Mouse (Mus musculus): ENCODE data around the gene Emid1.
A peak's percentile ranks its signal among the peaks of the same experiment; 100 is the strongest.
"Not testable (repeated sequence)": the region's sequence is repeated elsewhere in the genome, so short reads cannot be mapped to it uniquely, and the experiment has no call there.

The Emid1 gene

GRCm38 (mm10) chr11:5102384-5102783 is 49.7 kb downstream of the Emid1 start:
- DNase-seq (ENCODE audit: low spot score), result no peak

GRCm38 (mm10) chr11:5101641-5102040 is 50.4 kb downstream of the Emid1 start:
- DNase-seq (ENCODE audit: low spot score), result no peak

DNA sequence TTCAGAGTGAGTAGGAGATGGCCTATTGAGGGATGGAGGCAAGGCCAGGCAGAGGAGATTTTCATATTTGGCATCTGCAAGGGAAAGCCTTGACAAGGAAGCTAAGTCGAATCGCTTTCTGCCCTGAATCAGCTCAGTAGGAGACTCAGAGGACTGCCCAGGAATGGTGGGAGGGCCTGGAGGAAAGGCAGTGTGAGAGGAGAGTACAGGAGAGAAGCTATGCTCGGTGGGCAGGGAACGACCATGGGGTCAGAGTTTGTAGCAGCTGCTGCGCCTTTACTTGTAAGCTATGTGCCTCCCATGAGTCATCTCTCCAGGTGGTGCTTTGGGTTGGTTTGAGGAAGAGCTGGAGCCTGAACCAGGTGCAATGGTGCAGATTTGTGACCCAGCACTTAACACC is 51.3 kb downstream of the Emid1 start:
- DNase-seq (ENCODE audit: low spot score), result no peak

- no peak for DNase-seq (ENCODE audit: low spot score)
Observed at GRCm38 (mm10) chr11:5100283-5100682, 51.8 kb downstream of the Emid1 start.

GRCm38 (mm10) chr11:5099576-5100183 is 52.4 kb downstream of the Emid1 start:
- DNase-seq (ENCODE audit: low spot score), result peak; percentile 88

- peak; percentile 97 for DNase-seq (ENCODE audit: low spot score)
Observed at GRCm38 (mm10) chr11:5098736-5099542, 53.1 kb downstream of the Emid1 start, which contains the start of the genes Rhbdd3 and Ewsr1. Rhbdd3 (plus strand) TSS chr11:5098926. Ewsr1 (minus strand) TSS chr11:5099266.

- DNase-seq (ENCODE audit: low spot score), result peak; percentile 63
Observed at GRCm38 (mm10) chr11:5098035-5098735, 53.9 kb downstream of the Emid1 start.

DNA sequence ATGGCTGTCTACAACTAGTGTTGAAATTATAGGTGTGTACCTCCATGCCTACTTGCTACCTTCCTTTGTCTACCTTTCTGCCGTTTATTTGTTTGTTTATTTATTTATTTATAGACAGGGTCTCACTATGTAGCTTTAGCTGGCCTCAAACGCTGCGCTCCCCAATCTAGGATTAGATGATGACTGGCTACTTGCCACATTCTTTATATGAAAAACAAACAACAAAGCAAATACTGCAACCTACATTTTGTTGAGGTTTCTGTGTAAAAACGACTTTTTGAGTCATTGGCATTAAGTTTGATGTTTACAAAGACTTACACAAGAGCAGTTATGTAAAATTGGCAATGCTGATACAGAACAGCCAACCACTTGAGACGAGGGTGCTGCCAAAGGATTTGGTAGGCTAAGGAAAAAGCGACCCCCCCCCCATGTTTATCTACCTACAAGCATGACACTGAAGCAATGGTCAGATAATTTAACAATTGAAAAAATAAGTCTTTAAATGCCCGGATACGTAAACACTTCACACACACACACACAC is 55.5 kb downstream of the Emid1 start:
- DNase-seq (ENCODE audit: low spot score), result peak; percentile 47

DNA sequence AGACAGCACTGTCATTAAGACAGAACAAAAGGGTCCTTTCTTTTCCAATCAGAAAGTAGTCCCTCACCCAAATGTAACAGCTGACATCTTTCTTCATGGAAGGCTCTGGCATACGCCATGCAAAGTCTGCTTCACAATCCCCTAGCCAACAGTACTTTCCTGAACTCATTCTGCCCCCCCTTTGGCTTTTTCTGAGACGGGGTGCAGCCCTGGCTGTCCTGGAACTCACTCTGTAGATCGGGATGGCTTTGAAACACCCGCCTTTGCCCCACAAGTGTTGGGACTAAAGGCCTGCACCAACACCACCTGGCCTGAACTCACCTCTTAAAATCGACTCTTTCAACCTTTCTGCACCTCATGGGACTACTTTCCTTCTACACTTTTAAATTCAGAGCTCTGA is 56.2 kb downstream of the Emid1 start:
- DNase-seq (ENCODE audit: low spot score), result no peak

DNA sequence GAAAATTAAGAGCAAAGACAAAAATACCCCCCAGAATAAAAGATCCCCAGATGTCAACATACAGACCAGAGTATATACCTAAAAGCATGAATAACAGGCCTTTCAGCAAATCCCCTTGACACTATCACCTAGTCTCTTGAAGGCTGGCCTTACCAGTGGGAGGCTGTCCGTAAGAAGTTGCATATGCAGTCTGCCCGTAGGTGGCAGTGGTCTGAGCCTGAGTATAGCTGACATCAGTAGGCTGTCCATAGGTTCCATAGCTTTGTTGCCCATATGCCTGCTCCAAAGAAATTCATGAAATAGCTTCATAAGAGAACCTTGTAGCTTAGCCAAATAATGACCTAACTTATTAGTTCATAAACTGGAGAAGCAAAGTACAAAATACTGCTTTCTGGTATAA is 60.4 kb downstream of the Emid1 start:
- peak; percentile 24 for DNase-seq (ENCODE audit: low spot score)

DNA sequence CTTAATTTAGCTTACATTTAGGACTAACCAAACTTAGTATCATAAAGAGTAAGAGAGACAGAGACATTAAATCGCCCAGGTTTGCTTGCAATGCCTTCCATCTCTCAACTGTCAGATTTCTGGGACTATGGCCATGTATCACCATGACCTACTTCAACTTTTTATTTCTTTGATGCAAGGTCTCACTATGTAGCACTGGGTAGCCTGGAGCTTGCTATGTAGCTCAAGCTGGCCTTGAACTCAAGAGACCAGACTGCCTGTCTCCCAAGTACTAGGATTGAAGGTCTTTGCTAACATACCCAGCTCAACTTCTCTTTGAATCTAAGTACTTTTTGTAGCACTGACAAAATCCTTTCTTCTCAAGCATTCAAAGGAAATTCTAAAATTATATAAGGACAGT is 62.9 kb downstream of the Emid1 start:
- DNase-seq (ENCODE audit: low spot score), result no peak

DNA sequence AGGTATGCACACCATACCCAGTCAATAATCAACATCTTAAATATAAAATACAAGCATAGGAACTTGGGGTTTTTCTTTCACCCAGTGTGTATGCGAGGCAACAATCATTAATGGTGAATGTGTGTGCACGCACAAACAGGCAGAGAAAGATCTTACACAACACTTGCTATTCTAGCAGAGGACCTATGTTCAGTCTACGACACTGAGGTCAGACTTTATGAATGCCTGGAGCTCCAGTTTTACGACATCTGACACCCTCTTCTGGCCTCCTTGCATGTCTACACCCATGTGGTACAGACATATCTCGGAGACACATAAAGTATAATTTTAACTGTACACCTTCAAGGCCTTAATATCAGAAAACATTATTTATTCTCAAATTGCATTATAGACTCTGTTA is 75.2 kb downstream of the Emid1 start:
- DNase-seq (ENCODE audit: low spot score), result not testable (repeated sequence)

GRCm38 (mm10) chr11:5075760-5076159 is 76.3 kb downstream of the Emid1 start:
- DNase-seq (ENCODE audit: low spot score), result peak; percentile 23

DNA sequence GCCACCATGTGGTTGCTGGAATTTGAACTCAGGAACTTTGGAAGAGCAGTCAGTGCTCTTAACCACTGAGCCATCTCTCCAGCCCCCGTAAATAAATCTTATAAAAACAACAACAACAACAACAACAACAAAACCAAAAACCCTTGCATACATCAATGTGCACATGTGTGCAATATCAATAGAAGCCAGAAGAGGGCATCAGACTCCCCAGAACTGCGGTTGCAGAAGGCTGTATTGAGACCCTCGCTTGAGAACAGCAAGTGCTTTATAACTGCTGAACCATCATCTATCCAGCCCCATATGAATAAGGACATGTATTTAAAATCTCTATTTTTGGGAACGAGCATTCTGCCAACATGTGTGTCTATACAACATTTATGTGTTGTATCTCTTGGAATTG is 77.2 kb downstream of the Emid1 start:
- no peak for DNase-seq (ENCODE audit: low spot score)

DNA sequence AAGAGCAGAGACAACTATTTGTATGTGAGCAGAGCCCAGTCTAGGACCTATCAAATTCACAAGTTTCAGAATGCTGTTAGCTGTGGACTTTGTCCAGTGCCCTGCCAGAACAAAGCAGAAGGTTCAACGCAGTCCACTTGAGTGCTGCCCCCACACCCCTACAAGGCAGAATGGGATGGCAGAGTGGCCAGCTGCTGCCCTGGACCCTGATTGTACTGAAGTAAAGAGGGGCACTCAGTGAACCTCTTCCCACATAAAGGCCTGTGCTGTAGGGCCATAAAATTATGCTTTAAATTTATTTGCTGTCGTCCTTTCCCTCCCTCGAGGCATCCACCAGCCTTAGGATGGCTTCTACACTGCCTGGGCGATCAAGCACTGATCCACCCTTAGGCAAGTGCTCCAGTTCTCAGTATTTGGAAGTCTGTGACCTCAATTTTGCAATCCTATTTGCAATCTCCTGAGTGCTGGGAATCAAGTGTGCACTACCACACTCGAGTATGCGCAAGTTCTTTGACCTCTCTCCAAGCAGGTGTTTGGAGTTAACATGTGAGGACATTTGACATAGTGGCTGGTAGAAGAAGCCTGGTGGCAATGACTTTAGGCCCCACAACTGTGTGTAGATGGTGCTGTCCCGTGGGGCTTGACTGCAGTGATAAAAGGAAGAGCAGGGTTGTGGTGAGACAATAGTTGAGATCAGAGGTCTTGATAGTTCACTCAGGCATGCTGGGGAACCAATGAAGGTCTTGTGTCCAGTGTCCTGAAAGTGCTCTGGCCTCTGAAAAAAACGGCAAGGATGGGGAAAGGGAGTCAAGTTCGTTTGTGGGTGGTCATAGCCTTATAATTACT is 83.7 kb downstream of the Emid1 start:
- peak; percentile 63 for DNase-seq (ENCODE audit: low spot score)

- no peak for DNase-seq (ENCODE audit: low spot score)
Observed at GRCm38 (mm10) chr11:5067063-5067462, 85.0 kb downstream of the Emid1 start.

GRCm38 (mm10) chr11:5065056-5065821 is 86.8 kb downstream of the Emid1 start, which contains the start of gene Gas2l1:
Gas2l1 (minus strand) TSS chr11:5065327.
- DNase-seq (ENCODE audit: low spot score), result peak; percentile 88

DNA sequence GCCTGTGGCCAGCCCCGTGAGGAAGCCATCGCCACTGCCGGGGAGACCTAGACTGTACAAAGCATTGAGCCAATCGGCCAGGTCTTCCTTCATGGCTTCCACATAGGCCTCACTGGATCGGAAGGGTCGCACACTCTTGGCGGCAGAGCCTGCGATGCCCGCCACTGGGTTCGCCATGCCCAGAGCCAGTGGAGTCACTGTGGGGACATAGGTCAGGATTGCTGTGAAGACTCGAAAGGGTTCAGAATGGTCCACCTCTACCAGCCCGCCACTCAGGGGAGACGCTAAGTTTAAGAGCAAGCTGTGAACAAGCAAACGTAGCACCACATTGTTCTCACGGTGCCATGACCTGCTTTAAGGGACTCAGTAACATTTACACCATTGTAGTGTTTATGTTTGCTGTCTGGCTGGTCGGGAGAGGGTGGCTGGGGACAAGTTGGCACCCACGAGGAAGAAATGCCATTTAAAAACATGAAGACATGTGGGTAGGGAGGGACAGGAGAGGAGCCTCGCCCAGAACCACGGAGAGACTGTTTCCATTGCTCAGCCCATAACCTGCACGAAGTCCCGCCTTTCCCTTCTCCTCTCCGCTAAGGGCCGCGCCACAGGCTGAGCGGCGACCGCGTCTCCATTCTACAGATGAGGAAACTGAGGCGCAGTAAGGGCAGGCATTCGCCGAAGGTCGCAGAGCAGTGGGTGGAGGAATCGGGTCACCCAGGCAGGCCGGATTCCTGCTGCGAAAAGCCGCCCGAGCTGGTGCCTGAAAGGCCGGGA is 87.6 kb downstream of the Emid1 start:
- DNase-seq (ENCODE audit: low spot score), result peak; percentile 46

DNA sequence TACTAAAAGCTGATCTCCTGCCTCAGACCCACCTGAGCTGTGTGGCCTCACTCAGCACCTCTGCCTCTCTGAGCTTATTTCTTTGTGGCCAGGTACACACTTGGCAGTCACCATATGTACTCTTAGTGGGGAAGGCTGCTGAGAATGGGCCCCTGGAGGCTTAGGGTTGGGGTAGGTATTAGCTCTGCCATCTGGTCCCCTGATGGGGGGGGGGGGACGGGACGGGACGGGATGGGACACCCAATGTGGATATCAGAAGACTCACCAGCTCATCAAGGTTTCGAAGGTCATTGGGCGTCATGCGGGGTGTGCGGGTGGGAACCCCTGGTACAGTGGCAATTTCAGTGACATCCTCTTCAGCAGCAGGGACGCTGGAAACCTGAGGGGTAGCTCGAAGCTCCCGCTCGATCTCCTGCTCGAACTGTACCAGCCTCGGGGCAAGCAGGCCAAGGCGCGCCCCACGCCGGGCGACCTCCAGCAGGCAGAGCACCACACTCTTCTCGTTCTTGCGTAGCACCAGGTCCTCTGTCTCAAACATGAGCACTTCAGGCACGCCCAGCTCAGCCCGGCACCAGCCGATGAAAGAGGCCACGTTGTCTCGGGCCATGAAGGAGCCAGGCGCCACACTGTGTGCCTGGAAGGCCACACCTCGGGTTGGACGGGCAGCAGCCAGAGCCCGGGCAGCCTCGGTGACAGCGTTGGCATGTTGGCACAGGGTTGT is 88.3 kb downstream of the Emid1 start:
- no peak for DNase-seq (ENCODE audit: low spot score)

All from adipocyte (in vitro differentiated cells).